Mouse (Mus musculus) left cerebral cortex, adult 11 months (tissue): ENCODE results near the gene Hnrnph1.
"Not testable (repeated sequence)": the region's sequence is repeated elsewhere in the genome, so short reads cannot be mapped to it uniquely, and the experiment has no call there.

Experiments used
- DNase-seq: peaks from one replicate; pipeline ENCODE4 v3.0.0; 2022; ENCODE audit warnings: low spot score

The Hnrnph1 gene

GRCm38 (mm10) chr11:50376911-50377891 is at the start of gene Hnrnph1:
Gene Hnrnph1, plus strand, starts transcription at chr11:50376990.
- peak; percentile 97 for DNase-seq

DNA sequence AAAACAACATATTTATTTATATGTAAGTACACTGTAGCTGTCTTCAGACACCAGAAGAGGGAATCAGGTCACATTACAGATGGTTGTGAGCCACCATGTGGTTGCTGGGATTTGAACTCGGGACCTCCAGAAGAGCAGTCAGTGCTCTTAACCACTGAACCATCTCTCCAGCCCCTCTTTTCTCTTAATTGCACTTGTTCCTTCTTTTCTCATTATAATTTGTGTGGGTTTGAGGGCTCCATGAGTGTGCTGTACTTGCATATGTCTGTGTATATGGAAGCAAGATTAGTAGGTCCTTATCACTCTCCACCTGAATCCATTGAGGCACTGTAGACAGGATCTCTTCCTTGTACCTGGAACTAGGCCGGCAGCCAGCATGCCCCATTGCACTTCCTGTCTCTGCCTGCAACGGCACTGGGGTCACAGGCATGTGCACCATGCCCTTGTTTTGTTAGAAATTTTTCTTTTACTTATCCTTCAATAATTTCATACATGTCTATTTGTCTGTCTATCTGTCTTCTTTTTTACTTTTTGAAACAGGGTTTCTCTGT is 48.6 kb upstream of the Hnrnph1 start:
- DNase-seq: no peak

DNA sequence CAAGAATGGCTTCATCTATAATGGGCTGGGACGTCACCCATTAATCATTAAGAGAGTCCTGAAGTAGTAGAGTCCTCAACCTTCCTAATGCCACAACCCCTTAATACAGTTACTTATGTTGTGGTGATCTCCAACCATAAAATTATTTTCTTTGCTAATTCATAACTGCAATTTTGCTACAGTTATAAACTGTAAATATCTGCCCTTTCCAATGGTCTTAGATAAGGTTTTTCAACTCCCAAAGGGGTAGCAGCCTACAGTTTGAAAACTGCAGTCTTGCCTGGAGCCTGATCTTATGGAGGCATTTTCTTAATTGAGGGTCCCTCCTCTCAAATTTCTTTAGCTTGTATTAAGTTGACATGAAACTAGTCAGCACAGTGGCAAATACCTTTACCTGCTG is 47.4 kb upstream of the Hnrnph1 start:
- no peak for DNase-seq

DNA sequence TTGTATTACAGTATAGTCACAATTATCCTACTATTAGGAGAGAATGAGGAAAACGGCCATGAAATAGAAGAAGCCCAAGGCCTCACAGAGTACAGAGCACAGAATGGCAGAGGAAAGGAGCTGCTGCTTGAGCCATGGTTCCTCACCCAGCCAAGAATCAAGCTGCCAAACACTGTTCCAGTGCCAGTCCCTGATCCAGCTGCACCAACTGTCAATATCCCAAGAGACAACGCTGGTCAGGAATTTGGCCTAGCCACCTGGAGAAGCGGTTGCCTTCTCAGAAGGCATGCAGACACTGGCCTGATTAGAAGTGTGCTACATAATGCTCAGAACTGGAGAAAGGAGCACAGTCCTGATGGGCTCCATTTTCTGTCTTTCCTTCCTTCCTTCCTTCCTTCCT is 43.6 kb upstream of the Hnrnph1 start:
- DNase-seq: no peak

- DNase-seq: no peak
Observed at GRCm38 (mm10) chr11:50336126-50336525, 40.7 kb upstream of the Hnrnph1 start.

DNA sequence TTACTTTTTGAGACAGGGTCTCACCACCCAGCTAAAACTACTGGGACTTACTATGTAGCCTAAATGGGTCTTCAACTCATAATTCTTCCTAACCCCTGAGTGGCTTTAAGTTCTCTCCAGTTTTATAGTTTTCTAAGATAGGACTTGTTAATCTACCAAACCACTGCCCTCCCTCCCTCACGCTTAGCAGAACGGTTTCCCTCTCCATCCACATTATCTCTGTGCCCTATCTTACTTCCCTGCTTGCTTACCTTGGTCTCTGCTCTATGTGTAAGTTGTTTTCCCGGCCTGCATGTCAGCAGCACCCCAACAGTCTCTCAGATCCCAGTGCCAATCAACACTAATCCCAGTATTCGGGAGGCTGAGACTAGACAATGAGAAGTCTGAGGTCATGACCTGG is 39.9 kb upstream of the Hnrnph1 start:
- DNase-seq: no peak

GRCm38 (mm10) chr11:50345486-50345885 is 31.3 kb upstream of the Hnrnph1 start:
- DNase-seq: no peak

DNA sequence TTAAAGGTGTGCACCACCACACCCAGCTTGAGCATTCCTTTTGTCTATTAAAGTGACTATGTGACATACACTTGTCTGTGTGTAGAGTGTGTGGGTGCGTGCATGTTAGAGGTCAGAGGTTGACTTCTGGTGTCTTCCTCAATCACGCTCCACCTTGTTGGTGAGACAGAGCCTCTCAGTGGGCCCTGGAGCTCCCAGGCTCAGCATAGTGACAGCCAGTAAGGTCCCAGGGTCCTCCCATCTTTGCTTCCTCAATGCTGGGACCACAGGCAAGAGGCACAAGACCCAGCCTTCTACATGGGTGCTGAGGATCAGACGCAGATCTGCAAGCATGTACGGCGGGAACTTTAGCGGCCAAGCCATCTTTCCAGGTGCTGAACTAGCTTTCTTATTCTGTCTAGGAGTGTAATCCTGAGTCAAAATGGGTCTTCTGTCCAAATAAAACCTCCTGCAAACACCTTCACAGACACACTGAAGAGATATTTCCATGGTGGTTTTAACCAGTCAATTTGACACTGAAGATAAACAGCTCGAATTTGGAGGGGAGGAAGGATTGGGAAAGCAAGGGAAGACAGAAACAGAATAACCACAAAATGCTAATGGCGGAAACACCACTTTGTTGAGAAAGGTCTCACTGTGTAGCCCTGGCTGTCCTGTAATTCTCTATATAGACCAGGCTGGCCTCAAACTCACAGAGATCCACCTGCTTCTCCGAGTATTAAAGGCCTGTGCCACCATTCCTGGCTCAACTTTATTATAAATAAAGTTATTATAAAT is 30.3 kb upstream of the Hnrnph1 start:
- no peak for DNase-seq

DNA sequence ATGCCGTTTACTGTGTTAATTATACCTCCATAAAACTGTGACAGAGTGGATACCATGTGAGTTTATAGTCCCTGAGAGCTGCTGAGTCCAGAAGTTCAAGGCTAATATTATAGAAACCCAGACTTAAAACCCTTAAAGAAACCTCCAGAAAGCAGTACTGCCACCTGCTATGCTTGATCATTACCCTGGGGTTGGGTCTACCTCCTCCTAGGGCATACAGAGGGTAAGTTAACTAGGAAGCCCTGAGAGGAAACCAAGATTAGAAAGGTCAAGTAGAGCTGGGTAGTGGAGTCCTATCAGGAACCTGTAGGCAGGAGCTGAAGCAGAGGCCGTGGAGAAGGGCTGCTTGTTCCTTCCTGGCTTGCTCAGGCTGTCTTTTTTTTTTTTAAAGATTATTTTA is 24.6 kb upstream of the Hnrnph1 start:
- no peak for DNase-seq

- DNase-seq: no peak
Observed at GRCm38 (mm10) chr11:50354162-50354561, 22.6 kb upstream of the Hnrnph1 start, which contains the start of gene Cby3. Gene Cby3, plus strand, starts transcription at chr11:50354462.

GRCm38 (mm10) chr11:50354851-50355250 is 21.9 kb upstream of the Hnrnph1 start:
- no peak for DNase-seq

DNA sequence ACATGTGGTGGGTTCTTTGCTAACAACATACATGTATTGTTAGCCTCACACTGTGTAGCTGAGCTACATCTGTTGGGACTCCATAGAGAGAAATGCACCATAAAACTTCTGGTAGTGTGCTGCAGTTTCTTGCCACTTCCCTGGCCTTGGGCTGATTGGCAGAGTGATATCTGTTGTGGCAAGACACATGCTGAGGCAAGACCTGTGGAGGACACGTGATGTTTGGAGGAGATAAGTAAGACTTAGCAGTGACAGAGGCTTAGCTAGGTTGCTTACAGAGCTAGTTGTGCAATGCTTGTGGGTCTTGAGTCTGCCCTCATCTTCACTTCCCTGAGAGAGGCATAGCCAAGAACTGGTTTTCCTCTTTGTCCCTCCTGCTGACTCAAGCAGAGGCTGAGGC is 21.4 kb upstream of the Hnrnph1 start:
- no peak for DNase-seq

- no peak for DNase-seq
Observed at GRCm38 (mm10) chr11:50358950-50359861, 17.6 kb upstream of the Hnrnph1 start.

GRCm38 (mm10) chr11:50361282-50361681 is 15.5 kb upstream of the Hnrnph1 start:
- DNase-seq: not testable (repeated sequence)

- peak; percentile 74 for DNase-seq
Observed at GRCm38 (mm10) chr11:50364548-50364947, 12.2 kb upstream of the Hnrnph1 start.

GRCm38 (mm10) chr11:50365322-50365721 is 11.5 kb upstream of the Hnrnph1 start:
- DNase-seq: no peak

- DNase-seq: no peak
Observed at GRCm38 (mm10) chr11:50367531-50367930, 9.3 kb upstream of the Hnrnph1 start.

DNA sequence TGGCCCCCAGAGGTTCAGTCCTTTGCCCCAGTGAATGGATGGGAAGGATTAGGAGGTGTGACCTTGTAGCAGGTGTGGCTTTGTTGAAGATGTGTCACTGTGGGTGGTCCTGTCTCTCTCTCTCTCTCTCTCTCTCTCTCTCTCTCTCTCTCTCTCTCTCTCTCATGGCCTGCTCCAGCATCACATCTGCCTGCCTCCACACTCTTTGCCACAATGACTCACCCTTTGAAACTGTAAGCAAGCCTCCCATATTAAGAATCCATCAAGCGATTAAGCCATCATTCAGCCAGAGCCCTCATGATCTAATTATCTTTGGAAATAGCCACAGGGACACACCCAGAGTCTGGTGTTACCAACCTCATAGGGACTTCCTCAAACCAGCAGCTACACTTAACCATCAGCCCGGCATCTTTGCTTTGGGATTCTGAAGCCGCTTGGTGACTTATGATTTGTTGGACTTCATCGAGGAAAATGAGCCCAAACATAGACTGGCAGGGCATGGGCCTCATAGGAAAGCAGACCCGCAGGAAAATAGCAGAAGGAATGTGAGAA is 7.4 kb upstream of the Hnrnph1 start:
- no peak for DNase-seq

GRCm38 (mm10) chr11:50370969-50371368 is 5.8 kb upstream of the Hnrnph1 start:
- no peak for DNase-seq

GRCm38 (mm10) chr11:50371399-50371841 is 5.4 kb upstream of the Hnrnph1 start:
- no peak for DNase-seq

DNA sequence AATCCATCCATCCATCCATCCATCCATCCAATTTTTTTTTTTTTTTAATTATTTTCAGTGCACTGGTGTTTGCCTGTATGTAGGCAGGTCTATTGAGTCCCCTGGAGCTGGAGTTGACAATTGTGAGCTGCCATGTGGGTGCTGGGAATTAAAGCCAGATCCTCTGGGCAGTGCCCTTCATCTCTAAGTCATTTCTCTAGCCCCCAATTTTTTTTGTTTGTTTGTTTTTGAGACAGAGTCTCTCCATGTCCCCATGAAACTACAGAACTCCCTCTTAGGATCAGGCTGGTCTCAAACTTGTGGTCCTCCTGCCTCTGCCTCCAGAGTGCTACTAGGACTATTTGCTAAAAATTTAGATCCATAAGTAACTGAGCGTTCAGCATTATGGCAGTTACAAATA is 4.9 kb upstream of the Hnrnph1 start:
- no peak for DNase-seq
